Mouse (Mus musculus) cerebellum, postnatal 4 days (tissue): ENCODE measurements around the gene Rin3.
A peak's percentile ranks its signal among the peaks of the same experiment; 100 is the strongest.

Source experiments
- DNase-seq, 2 experiments: peaks; one replicate each; pipeline ENCODE4 v3.0.0; 2022; ENCODE audit warnings: low spot score in 2 of 2, mixed read lengths in 1 of 2

The Rin3 gene

DNA sequence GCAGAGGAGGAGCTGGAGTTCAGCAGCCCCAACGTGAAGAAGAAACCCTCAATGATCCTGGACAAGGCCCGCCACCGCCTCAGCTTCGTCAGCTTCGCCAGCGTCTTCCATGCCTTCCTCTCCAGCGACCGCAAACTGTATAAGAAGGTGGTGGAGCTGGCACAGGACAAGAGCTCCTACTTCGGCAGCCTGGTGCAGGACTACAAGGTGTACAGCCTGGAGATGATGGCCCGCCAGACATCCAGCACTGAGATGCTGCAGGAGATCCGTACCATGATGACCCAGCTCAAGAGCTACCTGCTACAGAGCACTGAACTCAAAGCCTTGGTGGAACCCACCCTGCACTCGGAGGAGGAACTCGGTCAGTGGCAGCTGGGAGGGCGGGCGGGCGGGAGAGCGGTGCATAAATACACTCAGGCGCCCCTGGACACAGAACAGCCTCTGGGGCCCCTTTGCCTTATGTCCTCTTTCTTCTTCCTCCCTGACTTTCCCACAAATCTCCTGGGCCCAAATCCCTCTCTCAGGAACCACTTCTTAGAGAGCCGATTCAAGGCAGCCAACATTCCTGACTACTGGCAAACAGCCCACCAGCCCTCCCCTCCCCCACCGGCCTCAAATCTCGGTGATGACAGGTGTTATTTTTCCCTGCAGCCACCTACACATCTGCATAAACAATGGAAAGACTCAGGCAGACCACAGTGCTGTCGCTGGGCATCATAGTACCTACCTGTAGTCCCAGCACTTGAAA is 86.8 kb downstream of the Rin3 start:
- DNase-seq, result no peak

DNA sequence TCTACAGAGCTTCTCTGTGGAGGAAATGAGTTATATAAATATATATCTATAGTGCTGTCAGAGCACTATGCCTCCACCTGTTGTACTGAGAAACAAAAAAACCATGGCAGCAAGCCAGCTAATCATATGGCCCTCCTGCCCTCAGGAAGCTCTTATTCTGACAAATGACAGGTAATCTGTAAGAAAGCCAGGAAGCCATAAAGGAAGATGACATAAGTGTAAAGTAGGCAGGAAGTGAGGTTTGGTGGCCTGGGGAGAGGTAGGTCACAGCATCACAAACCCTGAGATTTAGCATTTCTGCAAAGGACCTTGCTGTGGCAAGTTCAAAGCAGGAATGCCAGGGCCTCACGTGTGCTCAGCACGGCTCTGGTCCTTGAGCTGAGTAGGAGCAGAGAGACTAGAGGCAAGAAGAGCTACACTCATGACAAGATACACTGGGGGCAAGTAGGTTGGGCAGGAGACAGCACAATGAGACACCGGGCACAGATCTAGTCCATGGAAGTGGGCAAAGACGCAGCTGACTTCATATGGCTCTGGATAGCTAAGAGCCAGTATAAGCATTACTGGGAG is 88.2 kb downstream of the Rin3 start:
- no peak for DNase-seq

DNA sequence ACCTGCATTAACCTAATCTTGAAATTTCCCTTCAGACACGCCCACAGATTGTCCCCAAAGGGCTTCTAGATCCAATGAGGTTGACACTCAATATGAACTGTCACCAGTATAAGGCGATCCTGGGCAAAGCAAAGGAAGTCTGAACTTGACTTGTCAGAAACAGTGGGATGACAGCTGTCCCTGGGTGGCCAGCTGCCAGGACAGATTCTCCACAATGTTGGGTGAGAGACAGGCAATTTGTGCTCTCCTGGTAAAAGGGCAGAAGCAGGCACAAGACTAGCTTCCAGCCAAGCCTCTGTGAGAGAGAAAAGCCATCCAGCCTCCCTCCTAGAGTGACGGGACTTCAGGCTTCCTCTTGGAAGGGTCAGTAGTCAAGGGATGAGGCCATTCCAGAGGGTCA is 89.5 kb downstream of the Rin3 start:
- DNase-seq, result no peak

DNA sequence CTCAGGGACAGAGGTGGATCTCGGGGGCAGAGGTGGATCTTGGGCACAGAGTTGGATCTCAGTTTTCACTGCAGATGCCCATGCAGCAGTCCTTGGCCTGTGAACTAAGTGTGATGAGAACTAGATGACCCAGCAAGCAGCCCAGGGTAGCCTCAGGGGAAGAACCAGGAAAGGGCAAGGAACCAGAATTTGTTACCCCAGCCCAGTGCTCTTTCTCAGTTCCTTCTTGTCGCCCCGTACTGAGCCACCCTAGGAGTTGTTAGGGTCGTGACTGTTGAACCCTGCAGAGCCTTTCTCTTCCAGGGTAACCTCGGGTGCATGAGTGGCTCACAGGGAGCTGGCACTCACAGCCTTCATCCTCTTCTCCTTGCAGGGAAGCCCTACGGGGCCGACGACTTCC is 99.3 kb downstream of the Rin3 start:
- DNase-seq, result no peak

DNA sequence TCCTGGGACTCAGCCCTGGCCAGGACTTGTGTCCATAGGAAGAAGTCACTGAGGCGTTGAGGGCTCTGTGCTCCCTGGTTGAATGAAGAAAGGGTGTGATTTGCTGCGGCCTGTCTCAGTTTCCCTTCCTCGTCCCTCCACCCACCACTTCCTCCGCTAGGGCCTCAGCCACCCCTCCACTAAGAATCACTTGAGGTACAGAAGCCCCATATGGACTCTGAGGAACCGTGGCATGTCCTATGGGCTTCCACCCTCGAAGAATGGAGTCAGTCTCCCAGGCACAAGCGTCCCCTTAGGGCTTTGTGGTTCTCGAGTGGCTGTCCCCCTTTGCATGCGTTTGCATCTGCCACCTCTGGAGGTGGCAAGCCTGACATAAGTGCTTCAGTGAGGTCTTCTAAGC is 100.4 kb downstream of the Rin3 start:
- no peak for DNase-seq

DNA sequence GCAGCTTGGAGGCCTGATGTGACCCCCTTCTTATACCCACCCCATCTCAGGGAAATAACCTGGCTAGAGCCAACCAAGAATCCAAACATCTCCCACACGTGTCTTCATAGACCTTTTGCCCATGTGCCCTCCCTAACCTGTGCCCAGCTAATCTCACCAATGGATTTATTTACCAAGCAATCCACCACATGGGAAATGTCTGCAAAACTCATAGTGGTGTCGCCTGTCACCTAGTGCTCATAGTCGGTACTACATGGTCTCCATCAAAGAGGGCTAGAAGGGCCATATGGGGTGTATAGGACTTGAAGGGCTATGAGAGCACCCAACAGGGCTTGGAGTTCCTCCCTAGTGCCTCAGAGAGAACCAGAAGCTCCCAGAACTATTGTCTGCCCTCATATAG is 102.0 kb downstream of the Rin3 start:
- DNase-seq, result peak in 1 of 2 experiments; percentile 62

DNA sequence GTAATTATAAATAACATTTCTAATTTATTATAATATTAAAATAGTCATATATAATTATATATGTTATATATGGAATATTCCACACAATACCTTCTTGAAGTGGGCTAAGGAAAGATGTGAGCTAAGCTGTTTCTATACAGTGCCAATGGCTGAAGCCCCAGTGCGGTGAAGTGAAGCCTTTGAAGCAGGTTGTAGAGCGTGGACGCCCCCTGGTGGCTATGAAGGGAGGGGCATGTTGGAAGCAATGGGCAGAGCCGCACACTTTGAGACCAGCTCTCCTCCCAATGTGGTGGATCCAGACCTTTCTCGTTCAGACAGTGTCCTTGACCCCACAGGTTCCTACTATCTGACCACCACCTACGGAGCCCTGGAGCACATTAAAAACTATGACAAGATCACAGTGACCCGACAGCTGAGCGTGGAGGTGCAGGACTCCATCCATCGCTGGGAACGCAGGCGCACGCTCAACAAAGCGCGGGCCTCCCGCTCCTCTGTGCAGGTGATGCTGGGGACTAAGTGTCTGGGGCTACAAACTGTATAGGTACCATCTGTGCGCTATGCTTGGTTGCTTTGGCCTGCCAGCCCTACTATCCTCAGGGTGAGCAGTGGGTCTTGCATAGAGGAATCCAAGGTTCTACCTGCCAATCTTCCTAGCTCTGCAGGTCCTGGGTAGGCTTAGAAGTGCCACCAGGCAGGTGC is 104.5 kb downstream of the Rin3 start:
- DNase-seq, result peak; percentile 90 to 92

DNA sequence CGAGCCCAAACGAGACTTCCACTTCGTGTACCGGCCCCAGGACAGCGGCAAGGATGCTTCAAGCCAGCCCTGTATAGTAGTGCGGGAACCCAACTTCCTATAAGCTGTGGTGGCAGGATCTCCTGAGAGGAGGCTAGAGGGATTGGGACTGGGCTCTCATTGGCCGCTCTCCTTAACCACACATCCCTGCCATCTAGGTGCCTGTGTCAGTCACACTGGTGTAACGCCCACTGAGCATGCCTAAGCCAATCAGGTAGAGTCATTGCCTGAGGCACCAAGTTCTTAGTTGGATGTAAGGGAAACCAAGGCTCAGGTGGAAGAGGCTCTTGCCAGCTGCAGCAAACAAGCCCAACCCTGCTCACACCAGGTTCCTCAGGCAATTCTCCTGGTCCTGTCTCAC is 107.2 kb downstream of the Rin3 start:
- no peak for DNase-seq

DNA sequence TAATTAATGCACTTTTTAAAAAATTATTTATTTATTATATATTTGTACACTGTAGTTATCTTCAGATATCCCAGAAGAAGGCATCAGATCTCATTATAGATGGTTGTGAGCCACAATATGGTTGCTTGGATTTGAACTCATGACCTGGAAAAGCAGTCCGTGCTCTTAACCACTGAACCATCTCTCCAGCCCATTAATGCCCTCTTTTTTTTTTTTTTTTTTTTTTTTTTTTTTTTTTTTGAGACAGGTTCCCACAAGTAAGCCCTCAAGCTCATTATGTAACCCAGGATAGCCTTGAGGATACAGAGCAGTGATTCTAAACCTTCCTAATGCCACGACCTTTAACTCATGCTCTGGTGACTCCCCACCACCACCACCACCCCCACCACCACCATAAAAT is 108.3 kb downstream of the Rin3 start:
- no peak for DNase-seq

DNA sequence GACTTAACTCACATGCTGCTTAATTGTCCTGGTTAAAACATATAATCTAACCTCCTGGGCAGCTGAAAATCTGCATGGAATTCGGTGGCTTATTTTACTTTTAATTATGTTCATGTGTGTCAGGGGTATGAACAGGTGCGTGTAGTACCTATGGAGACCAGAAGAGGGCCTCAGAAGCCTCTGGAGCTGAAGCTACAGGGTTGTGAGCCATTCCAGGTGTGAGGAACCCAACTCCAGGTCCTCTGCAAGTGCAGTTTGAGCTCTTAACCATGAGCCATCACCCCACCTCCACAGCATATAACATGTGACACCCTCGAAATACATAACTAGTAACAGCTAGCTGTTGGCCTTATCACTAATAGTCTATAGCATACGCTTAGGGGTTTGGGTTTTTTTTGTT is 109.1 kb downstream of the Rin3 start:
- peak in 1 of 2 experiments; percentile 39 for DNase-seq

DNA sequence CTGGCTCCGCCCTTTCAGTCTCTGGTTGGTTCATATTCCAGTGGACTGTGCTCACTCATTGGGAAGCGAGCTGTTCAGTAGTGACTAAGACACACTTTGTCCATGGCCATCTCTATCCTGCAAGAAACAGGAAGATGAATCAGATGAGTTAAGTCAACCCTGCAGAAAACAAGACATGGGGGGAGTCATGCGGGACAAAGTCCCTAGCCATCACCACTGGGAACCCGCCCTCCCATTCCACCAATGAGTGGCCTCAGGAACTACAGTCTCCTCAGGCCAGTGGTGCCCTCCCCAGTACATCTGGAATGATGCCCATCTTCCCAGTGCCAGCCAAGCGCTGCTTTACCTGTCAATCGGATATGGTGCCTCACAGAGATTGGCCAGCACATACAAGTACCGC is 111.6 kb downstream of the Rin3 start:
- DNase-seq, result no peak

DNA sequence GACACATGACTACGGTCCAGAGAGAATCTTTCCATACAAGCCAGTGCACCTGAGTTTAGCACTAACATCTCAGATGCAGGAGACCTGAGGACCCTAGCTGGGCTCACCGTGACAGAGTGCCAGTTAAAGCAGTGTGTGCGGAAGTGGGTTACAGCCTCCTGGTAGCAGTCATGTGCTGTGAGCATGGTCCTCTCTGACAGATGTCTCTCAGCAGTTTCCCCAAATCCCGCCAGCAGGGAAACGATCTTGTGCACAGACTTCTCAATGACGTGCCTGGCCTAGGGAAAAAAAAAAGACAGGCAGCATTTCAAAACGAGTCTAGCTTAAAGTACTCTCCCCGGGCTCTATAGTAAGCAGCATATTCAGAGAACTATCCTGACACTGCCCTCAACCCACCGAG is 112.7 kb downstream of the Rin3 start:
- no peak for DNase-seq

DNA sequence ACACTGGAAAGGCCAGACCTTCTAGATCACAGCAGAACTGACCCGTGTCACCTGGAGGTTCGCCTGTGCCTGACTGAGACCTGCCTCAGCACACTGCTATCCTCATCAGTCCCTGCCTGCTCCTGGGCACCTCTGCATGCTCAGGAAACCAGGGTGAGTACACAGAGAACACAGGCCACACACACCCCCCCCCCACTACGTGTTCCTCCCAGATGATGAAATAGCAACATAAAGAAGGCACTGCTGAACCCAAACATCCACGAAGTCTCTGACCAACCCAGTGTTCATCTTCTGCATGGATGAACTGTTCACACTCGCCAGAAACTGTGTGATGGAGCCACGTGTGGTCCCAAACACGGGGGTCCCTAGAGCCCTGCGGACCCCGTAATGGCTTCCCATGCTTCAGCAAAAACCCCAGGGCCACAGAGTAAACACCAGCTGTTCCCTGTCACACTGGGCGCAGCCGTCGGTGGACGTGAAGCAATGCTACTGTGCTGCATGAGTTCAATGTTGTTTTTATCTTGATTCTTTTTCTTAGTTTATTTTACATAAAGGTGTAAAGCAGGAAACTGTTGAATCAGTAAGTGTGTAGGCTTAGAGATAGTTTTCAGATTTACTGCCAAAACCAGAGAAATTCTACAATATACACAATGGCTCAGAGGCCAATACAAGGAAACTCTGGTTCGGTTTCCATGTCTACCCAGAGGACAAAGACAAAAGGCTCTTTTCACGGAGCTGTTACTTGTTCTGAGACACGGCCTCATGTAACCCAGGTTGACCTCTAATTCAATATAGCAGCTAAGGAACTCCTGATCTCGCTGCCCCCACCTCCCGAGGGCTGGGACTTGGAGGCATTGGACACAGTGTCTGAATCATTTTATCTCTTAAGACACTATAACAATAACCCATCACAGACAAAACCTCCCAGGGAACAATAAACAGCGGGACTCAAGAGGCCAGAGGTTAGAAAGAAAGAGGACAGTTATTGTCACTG is 113.4 kb downstream of the Rin3 start:
- DNase-seq, result no peak

DNA sequence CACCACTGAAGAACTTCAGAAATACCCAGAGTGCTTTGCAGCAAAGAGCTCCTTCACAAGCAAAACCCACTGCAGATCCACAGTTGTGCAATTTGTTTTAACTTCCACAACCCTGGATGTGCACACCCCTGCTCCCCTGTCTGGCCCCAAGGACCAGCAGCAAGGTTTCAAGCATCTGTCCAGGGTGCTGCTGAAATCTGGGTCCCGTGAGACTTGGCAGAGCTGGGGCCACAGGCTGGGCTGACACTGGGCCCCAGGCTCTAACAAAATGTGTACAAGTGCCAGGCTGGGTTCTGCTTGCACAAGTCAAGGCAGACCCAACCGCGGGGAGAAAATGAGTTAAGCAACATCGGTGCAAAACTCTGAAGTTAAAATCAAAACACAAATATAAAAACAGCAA is 115.7 kb downstream of the Rin3 start:
- DNase-seq, result no peak

DNA sequence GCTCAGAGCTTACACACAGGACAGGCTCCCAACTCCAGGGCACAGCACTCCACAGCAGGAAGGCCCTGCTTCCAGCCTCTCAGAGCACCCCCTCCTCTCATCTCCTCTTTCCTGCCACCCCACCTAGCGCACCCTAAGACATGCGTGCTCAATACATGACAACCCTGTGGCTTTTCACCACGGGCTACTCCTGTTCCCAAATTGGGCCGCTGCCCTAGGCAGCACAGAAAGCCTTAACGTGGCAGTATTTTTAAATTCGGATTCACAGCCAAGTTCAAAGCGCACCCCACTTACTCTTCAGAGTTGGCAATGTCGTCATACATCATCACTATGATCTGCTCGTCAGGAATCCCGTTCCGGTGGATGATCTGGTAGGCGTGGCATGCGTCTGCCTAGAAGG is 130.3 kb downstream of the Rin3 start:
- no peak for DNase-seq

DNA sequence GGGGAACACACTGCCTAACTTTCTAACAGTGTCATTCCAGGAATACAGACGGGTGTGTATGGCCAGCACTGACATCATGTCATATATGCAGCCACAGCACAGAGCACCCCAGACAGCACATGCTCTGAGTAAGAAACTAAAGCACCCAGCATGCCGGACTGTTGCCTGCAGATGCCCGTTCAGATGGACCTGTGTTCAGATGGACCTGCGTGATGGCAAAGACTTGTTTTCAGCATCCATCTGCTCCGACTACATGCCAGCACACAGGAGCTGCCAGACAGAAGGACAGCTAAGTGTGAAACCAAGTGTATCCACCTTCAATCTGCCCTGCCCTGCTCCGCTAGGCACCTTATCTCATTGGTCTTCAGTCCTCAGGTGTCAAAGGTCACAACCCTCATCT is 131.8 kb downstream of the Rin3 start:
- no peak for DNase-seq

DNA sequence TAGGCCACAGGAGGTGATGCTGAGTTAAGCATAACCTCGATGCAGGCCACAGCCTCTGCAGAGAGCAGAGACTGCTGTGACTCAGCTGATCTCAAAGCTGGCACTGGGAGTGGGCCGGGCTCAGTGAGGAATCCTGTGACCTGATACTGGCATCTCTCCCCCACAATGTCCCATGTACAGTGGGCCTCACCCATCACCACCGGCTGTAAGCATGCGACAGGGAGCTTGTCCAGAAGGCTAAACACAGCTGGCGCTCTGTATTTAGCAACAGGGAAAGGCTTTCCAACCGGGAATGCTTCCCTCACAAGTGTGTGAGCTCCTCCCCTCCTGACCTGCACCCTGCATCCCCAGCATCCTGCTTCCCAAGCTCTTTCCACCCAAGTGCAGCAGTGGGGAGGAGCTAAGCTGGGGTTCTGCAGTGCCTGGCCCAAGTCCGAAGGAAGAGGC is 133.6 kb downstream of the Rin3 start:
- no peak for DNase-seq

DNA sequence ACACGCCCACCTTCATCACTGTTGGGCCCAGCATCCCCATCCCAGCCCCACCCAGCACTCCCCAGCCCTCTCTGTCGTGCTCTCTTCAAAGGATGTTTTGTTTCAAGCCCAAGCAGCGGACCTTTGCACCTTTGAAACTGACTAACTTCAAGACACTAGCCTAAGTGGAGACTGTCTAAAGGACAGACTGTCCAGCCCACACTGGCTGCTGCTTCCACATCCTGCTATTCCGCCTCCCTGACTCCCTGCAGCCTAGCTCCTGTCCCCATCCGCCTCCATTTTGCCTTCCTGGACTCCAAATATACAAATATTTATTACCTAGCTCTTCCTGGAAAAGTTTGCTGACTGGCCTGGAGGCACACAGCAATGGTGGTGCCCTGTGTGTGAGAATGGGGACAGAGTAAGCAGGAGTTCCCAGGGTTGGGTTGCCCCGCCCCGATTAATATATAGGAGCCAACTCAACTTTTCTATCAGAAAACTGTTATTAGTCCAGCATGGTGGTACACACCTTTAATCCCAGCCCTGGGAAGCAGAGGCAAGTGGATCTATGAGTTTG is 134.2 kb downstream of the Rin3 start:
- DNase-seq, result no peak

DNA sequence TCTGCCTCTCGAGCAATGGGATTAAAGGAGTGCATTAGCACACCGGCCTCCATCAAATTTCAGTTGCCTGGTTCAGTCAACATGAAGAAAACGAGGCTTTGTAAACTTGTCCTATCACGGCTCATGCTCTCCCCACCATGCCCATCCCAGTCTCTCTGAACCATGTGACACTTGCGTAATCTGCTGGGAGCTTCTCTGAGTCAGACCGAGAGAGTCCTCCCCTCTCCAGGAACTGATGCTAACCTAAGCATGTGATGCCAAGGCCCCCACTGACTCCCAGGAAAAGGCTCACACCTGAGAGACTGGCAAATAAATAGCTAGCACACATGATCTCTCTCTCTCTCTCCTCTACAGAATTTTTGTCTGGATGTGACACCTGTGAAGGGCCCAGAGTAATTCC is 134.9 kb downstream of the Rin3 start:
- DNase-seq, result no peak

DNA sequence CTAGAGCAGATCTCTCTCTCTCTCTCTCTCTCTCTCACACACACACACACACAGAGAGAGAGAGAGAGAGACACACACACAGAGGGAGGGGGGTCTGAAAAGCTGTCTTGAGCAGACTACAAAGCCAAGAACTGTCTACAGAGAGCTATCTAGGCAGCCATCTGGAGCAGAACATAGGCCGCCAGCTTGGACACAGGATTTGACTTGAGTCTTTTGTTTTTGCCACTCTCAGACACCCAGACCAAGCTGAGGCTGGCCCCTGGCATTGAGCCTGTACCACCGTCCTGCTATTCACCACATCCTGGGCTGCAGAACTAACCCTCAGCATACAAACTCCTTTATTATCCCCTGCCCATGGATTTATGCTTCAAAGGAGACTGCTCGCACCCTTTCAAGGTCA is 136.7 kb downstream of the Rin3 start:
- peak in 1 of 2 experiments; percentile 63 for DNase-seq

DNA sequence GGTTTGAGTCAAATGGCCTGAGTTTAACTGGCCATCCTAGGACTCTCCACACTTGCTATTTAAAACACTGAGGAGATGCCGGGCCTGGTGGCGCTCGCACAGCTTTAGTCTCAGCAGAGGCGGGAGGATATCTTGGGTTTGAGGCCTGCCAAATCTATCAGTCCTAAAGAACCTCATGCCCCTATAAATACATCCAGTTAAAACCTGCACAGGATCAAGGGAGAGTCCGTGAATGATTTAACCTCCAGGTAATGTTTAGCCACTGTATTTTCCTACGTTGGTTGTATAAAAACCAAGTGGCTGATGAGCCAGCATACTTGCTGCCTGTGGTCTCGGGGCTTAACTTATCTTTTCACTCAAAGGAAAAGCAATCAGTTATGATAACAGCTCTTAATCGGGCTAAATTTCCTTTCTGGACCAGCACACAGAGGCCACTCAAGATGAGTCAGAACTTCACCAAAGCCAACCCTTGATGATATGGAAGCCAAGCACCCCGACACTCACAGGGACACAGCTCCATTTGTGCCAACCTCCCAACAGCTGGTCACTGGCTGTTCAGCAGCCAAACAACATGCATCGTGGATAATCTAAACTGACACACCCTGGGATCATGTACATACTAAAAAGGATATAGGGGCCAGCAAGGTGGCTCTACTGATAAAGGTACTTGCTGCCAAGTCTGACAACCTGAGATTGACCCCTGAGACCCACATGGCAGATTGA is 137.5 kb downstream of the Rin3 start:
- DNase-seq, result peak in 1 of 2 experiments; percentile 25
